Comparison of ENCODE assay signal across 29 mouse cellular contexts in the genomic region with DNA sequence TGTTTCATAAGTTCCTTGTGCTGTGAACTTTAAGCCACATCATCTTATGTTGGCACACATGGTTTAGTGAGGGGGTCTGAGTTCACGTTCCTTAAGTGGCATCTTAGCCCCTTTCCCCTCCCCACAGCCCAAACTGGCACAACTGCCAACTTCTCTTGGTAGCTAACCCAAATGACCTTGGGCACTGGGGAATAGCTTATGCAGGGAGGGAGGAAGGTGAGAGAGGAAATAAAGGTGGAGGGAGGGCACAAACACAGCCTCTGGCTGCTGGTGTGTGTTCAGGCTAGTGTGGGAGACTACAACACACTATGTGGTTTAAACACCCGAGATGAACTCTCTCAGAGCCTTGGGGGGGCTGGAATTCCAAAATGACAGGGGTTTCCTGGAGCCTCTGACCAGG.
A peak's percentile ranks its signal among the peaks of the same experiment; 100 is the strongest.
DNase-seq lines count a peak whose midpoint lies in the region; ATAC-seq lines count a peak whose summit lies in the region.
"Had no signal": no experiment of that assay in that cellular context is flagged by ENCODE, and none has a peak within 500 bp of the region (broad histone marks: within the 10 kb centered on the region; RNA-seq: fewer than 3 reads in every experiment).

No protein-coding gene starts in this region.

- ATAC-seq in forebrain, embryonic 14.5 days: no peak
- ATAC-seq in heart, embryonic 13.5 days (ENCODE audit: extremely low read depth, insufficient number of reproducible peaks, low FRiP score, low TSS enrichment): no peak
- ATAC-seq in hindbrain, embryonic 13.5 days (ENCODE audit: low FRiP score): no peak
- ATAC-seq in kidney, embryonic 14.5 days (ENCODE audit: low FRiP score, low TSS enrichment): no peak
- ATAC-seq: activated CD4-positive, CD25-positive, alpha-beta regulatory T cell, adult 4 months; forebrain, embryonic 13.5 days; inflammation-experienced regulatory T-cells, adult 6 months had no signal

- WGBS in forebrain, embryonic 10.5 days: 88% methylated on average over 2 of the region's 2 CpGs
- 81% methylated on average over 2 of the region's 2 CpGs for WGBS in forebrain, embryonic 14.5 days
- WGBS in heart, embryonic 13.5 days: 61% methylated on average over 2 of the region's 2 CpGs
- 83% methylated on average over 2 of the region's 2 CpGs for WGBS in hindbrain, embryonic 10.5 days
- WGBS in hindbrain, embryonic 13.5 days: 78% methylated on average over 2 of the region's 2 CpGs
- 67% methylated on average over 2 of the region's 2 CpGs for WGBS in kidney, embryonic 14.5 days

- H3K27ac ChIP-seq in forebrain, embryonic 10.5 days: peak overlapping the region; percentile 9; the same call in 1 of the 2 replicates
- no peak overlapping the region for H3K27ac ChIP-seq in forebrain, embryonic 14.5 days (ENCODE audit: low read depth, low read length)
- peak overlapping the region; percentile 64 for H3K27ac ChIP-seq in heart, embryonic 13.5 days (replicated peaks)
- peak overlapping the region; percentile 50; the same call in 1 of the 2 replicates for H3K27ac ChIP-seq in hindbrain, embryonic 10.5 days
- H3K27ac ChIP-seq in hindbrain, embryonic 13.5 days: no peak overlapping the region
- H3K27ac ChIP-seq in kidney, embryonic 14.5 days (ENCODE audit: low read depth, low read length): no peak overlapping the region
- H3K27ac ChIP-seq: forebrain, embryonic 13.5 days; hindbrain, embryonic 15.5 days; kidney, postnatal 0 days; limb, embryonic 12.5 days; liver, embryonic 15.5 days; midbrain, embryonic 12.5 days; neural tube, embryonic 13.5 days; stomach, postnatal 0 days had no signal

- H3K36me3 ChIP-seq in forebrain, embryonic 10.5 days (replicated peaks): no peaks in the 10 kb centered on the region
- H3K36me3 ChIP-seq in forebrain, embryonic 14.5 days (ENCODE audit: control insufficient read depth, insufficient read depth, low read length): no peaks in the 10 kb centered on the region
- H3K36me3 ChIP-seq in heart, embryonic 13.5 days: no peaks in the 10 kb centered on the region
- no peaks in the 10 kb centered on the region for H3K36me3 ChIP-seq in hindbrain, embryonic 10.5 days
- no peaks in the 10 kb centered on the region for H3K36me3 ChIP-seq in hindbrain, embryonic 13.5 days
- H3K36me3 ChIP-seq in kidney, embryonic 14.5 days (ENCODE audit: control insufficient read depth, insufficient read depth, low read length): no peaks in the 10 kb centered on the region
- H3K36me3 ChIP-seq: embryonic facial prominence, embryonic 15.5 days; heart, embryonic 12.5 days; hindbrain, embryonic 15.5 days; limb, embryonic 12.5 days; liver, embryonic 15.5 days; midbrain, embryonic 12.5 days; neural tube, embryonic 13.5 days had no signal

- no peak for DNase-seq in forebrain, embryonic 10.5 days (ENCODE audit: extremely low spot score, low spot score)
- no peak for DNase-seq in forebrain, embryonic 14.5 days (ENCODE audit: low spot score)
- DNase-seq in heart, postnatal 4 days: no peak
- DNase-seq in hindbrain, embryonic 10.5 days (ENCODE audit: low spot score): no peak
- peak; percentile 33 for DNase-seq in kidney, postnatal 14 days
- DNase-seq: adrenal gland, adult 2 months; adrenal gland, postnatal 36 days; cerebellum, adult 18-20 months; gastrocnemius, postnatal 36 days; lung, postnatal 36 days; right cerebral cortex, postnatal 4 days; thymus, adult 18-20 months; thymus, postnatal 25 days had no signal

- H3K4me3 ChIP-seq in forebrain, embryonic 10.5 days: no peak overlapping the region
- no peak overlapping the region for H3K4me3 ChIP-seq in forebrain, embryonic 14.5 days (ENCODE audit: low read depth, low read length)
- no peak overlapping the region for H3K4me3 ChIP-seq in heart, embryonic 13.5 days
- H3K4me3 ChIP-seq in hindbrain, embryonic 10.5 days: no peak overlapping the region
- no peak overlapping the region for H3K4me3 ChIP-seq in hindbrain, embryonic 13.5 days
- H3K4me3 ChIP-seq in kidney, embryonic 14.5 days (ENCODE audit: low read length): no peak overlapping the region
- H3K4me3 ChIP-seq: embryonic facial prominence, embryonic 15.5 days; forebrain, embryonic 13.5 days; heart, embryonic 12.5 days; hindbrain, embryonic 15.5 days; limb, embryonic 12.5 days; liver, embryonic 15.5 days; midbrain, embryonic 12.5 days; neural tube, embryonic 13.5 days had no signal

- no peaks in the 10 kb centered on the region for H3K9me3 ChIP-seq in forebrain, embryonic 10.5 days
- no peaks in the 10 kb centered on the region for H3K9me3 ChIP-seq in forebrain, embryonic 14.5 days (replicated peaks; ENCODE audit: control insufficient read depth, low read length)
- no peaks in the 10 kb centered on the region for H3K9me3 ChIP-seq in heart, embryonic 13.5 days
- H3K9me3 ChIP-seq in hindbrain, embryonic 10.5 days: no peaks in the 10 kb centered on the region
- no peaks in the 10 kb centered on the region for H3K9me3 ChIP-seq in hindbrain, embryonic 13.5 days
- H3K9me3 ChIP-seq in kidney, embryonic 14.5 days (ENCODE audit: control insufficient read depth, low read length): no peaks in the 10 kb centered on the region
- H3K9me3 ChIP-seq: embryonic facial prominence, embryonic 15.5 days; forebrain, embryonic 13.5 days; heart, embryonic 12.5 days; hindbrain, embryonic 15.5 days; limb, embryonic 12.5 days; liver, embryonic 15.5 days; midbrain, embryonic 12.5 days; neural tube, embryonic 13.5 days had no signal

- H3K27me3 ChIP-seq in forebrain, embryonic 10.5 days (ENCODE audit: poor library complexity, severe bottlenecking): peaks cover 27% of the 10 kb centered on the region
- H3K27me3 ChIP-seq in forebrain, embryonic 14.5 days (replicated peaks; ENCODE audit: control insufficient read depth, insufficient read depth, low read length): no peaks in the 10 kb centered on the region
- no peaks in the 10 kb centered on the region for H3K27me3 ChIP-seq in heart, embryonic 13.5 days (replicated peaks)
- H3K27me3 ChIP-seq in hindbrain, embryonic 10.5 days (ENCODE audit: insufficient read depth, poor library complexity, severe bottlenecking): peaks cover 19% of the 10 kb centered on the region
- H3K27me3 ChIP-seq in hindbrain, embryonic 13.5 days: 0 out of 2 replicates have a peak, but pooled peaks cover 6% of the 10 kb centered on the region
- H3K27me3 ChIP-seq in kidney, embryonic 14.5 days (ENCODE audit: control insufficient read depth, insufficient read depth, low read length): no peaks in the 10 kb centered on the region
- H3K27me3 ChIP-seq: CH12.LX; embryonic facial prominence, embryonic 15.5 days; heart, embryonic 12.5 days; hindbrain, embryonic 15.5 days; limb, embryonic 12.5 days; liver, embryonic 15.5 days; neural tube, embryonic 13.5 days had no signal

- H3K9ac ChIP-seq in forebrain, embryonic 14.5 days (ENCODE audit: low read length): no peak overlapping the region
- no peak overlapping the region for H3K9ac ChIP-seq in heart, embryonic 13.5 days
- no peak overlapping the region for H3K9ac ChIP-seq in hindbrain, embryonic 13.5 days
- no peak overlapping the region for H3K9ac ChIP-seq in kidney, embryonic 14.5 days (ENCODE audit: low read depth, low read length)
- H3K9ac ChIP-seq: embryonic facial prominence, embryonic 15.5 days; forebrain, embryonic 13.5 days; heart, embryonic 12.5 days; hindbrain, embryonic 15.5 days; limb, embryonic 12.5 days; liver, embryonic 15.5 days; midbrain, embryonic 12.5 days; neural tube, embryonic 13.5 days had no signal

- H3K4me2 ChIP-seq in forebrain, embryonic 14.5 days (ENCODE audit: low read length): no peak overlapping the region
- H3K4me2 ChIP-seq in heart, embryonic 13.5 days: no peak overlapping the region
- H3K4me2 ChIP-seq in hindbrain, embryonic 13.5 days: no peak overlapping the region
- H3K4me2 ChIP-seq in kidney, embryonic 14.5 days (replicated peaks; ENCODE audit: low read depth, low read length): no peak overlapping the region
- H3K4me2 ChIP-seq: embryonic facial prominence, embryonic 15.5 days; forebrain, embryonic 13.5 days; heart, embryonic 12.5 days; hindbrain, embryonic 15.5 days; limb, embryonic 12.5 days; liver, embryonic 15.5 days; midbrain, embryonic 12.5 days; neural tube, embryonic 13.5 days had no signal

- H3K4me1 ChIP-seq in forebrain, embryonic 10.5 days: peaks cover 65% of the 10 kb centered on the region
- H3K4me1 ChIP-seq in forebrain, embryonic 14.5 days (ENCODE audit: control insufficient read depth, insufficient read depth, low read length): peaks cover 6% of the 10 kb centered on the region; the same call in 1 of the 2 replicates
- H3K4me1 ChIP-seq in heart, embryonic 13.5 days: peaks cover 33% of the 10 kb centered on the region
- peaks cover 57% of the 10 kb centered on the region for H3K4me1 ChIP-seq in hindbrain, embryonic 10.5 days (replicated peaks)
- H3K4me1 ChIP-seq in hindbrain, embryonic 13.5 days (replicated peaks): peaks cover 17% of the 10 kb centered on the region
- H3K4me1 ChIP-seq in kidney, embryonic 14.5 days (ENCODE audit: control insufficient read depth, insufficient read depth, low read length): peaks cover 8% of the 10 kb centered on the region; the same call in 1 of the 2 replicates

Comparison
In these comparisons a context has a peak if more than half of its experiments do, and no peak if none do; other contexts are left out.
1. H3K27ac ChIP-seq: peak in forebrain, embryonic 10.5 days (single experiment), heart, embryonic 13.5 days (single experiment) and hindbrain, embryonic 10.5 days (single experiment); none in forebrain, embryonic 14.5 days (single experiment), hindbrain, embryonic 13.5 days (single experiment) and kidney, embryonic 14.5 days (single experiment).